Mouse (Mus musculus) spleen, adult 2 months (tissue): ENCODE data around the gene Ywhag.

ENCODE experiments used
- CTCF ChIP-seq: fragments of 200-500 bp; IDR thresholded peaks from 2 replicates; pipeline ENCODE4 v1.5.1; 2011; ENCODE audit warnings: mild to moderate bottlenecking, inconsistent platforms; ENCODE audit not compliant: insufficient read depth, insufficient read length, insufficient replicate concordance; ENCODE audit errors: extremely low read depth
- POLR2A ChIP-seq: fragments of 200-500 bp; IDR thresholded peaks from 2 replicates; pipeline ENCODE4 v1.6.1; 2011; ENCODE audit warnings: low read depth, low read length, inconsistent platforms

- no peak for TF ChIP-seq POLR2A
- TF ChIP-seq CTCF: no peak
These were observed 45.5 kb upstream of the Ywhag start, which contains the start of gene Zp3 for GRCm38 (mm10) chr5:135979904-135980303.
